Mouse (Mus musculus): ENCODE results near the gene Tac2.

Gene Tac2

DNA sequence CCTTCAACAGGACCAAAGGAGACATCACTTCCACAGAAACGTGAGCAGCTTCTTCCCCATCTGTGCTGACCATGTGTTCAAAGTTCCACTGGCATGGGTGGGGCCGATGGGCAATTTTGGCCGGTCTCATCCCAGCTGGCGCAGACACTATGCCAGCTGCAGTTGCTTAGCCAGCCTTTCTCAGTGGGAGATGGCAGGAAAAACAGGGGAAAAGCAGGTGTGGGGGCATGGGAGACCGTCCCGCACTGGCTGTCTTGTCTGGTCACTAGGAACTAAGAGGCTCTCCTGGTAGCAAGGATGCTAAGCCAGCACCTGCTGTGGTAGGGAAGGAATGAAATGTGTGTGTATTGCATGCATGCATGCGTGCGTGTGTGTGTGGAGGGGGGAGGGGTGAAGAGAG, 4.2 kb downstream of the Tac2 start:
- no peak for DNase-seq

DNA sequence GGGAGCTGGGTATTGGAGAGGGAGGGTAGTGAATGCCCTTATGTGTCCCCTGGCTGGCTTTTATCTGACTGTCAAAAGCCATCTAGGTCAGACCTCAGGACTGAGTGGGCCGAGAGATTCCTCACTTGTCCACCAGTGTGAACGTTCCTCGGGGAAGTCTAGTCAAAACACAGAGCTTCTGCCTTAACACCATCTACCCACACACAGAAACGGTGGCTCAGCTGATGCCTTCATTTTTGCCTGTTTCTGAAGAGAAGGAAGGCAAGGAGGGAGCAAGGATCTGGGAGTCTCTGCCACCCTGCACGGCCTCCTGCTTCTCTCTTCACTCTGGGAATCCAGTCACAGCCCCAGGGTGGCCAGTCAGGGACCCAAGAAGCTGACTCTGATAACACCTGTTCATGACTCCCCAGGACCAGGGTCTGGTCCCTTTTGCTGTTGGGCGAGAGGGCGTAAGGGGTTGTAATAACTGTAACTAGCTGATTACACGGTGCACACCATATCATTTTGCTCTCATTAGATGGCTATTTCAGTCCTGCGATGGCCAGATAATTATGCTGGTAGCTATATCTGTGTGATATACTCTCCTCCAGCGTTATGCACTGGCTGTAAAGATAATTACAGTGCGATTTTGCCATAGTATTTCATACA, 6.1 kb downstream of the Tac2 start:
- DNase-seq: no peak

DNA sequence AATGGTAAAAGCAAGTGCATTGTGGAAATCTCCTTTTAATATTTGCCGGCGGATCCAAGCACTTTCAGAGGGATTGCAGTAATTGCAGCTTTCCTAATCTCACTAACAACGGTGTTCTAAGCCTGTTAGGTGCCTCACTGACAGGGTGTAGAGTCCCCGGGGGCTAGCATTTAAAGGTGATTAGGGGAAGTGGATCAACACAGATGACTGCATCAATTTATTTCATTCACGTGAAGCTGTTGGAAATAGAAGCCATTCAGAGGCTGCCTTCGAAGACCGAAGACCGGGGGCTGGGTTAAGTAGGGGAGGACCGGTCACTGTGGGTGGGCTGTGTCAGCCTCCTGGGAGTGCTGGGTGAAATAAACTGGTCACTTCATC, 6.6 kb downstream of the Tac2 start:
- DNase-seq: no peak

DNA sequence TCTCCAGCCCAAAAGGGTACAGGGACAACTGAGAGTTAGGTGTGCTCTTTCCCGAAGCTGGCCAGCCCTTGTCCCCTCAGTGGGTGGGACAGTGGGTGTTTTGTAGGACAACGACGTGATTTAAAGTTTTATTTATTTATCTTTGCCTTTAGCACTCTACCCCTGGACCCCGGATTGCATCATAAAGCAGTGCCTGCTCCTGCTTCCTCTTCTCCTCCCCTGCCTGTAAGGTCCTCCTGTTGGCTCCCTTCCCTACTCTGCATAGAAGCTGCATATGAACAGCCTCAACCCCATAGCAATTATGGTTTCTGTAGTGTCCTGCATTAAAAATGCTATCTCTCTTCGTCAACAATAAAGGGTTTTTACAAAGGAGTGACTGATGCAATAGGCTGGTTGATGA, 7.1 kb downstream of the Tac2 start:
- DNase-seq: no peak

DNA sequence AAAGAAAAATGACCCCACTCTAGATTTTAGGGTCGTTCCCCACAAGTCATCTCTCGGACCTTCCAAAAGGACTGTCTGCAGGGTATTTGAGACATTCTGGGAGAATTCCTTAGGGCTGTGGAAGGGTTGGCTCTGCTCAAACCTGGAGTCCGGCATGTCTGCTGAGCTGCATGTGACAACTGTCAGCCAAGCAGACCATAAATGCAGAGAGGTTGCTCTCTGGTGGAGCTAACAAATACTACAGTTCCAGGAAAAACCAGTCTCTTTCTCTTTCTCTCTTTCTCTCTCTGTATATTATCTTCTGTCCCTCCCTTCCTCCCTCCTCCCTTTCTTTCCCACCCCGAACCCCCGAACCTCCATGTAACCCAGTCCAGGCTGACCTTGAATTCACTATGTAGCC, 10.2 kb downstream of the Tac2 start:
- no peak for DNase-seq

DNA sequence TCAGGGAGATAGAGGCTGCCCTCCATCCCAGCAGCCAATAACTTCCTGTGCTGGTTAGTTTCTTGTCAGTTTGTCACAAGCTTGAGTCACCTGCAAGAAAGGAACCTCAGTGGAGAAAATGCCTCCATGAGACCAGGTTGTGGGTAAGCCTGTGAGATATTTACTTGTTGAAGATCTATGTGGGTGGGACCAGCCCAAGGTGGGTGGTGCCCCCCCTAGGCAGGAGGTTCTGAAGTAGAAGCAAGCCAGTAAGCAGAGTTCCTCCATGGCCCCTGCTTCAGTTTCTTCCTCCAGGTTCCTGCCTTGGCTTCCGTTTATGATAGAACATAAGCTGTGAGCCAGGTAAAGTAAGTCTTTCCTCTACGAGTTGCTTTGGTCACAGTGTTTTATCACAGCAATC, 12.0 kb downstream of the Tac2 start:
- no peak for DNase-seq

DNA sequence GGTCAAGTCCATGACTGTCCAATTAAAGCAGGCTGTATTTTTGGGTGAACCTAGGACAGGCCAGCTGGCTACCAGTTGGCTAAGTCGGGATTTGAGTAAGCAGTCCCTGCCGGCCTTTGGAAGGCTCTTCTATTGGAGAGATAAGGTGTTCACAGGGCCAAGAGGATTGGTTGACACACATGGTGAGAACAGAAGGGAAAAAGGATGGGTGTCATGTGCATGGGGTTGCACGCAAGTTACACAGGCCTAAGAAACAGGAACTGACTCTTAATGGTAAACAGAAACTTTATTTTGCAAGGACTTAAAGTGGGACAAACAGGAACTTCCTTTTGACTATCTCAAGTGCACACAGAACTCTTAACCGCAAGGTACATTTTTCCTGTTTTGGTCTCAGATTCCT, 12.6 kb downstream of the Tac2 start:
- no peak for DNase-seq

DNA sequence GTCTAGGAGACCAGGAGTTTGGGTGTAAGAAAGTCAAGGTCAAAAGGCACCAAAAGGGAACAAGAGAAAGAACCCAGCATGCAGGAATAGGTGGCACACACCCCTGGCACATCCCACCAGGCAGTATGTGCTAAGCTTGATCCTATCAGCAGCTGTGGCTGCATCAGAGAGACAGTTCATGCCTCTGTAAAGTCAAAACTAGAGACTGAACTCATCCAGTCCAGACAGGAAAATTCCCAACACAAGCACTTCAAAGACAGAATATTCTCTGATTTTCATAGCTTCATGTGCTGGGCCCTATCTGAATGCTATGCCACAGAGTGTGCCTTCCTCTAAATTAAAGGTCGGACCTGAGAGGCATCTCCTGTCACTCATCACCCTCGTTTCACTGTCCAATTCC, 13.3 kb downstream of the Tac2 start:
- DNase-seq: no peak

DNA sequence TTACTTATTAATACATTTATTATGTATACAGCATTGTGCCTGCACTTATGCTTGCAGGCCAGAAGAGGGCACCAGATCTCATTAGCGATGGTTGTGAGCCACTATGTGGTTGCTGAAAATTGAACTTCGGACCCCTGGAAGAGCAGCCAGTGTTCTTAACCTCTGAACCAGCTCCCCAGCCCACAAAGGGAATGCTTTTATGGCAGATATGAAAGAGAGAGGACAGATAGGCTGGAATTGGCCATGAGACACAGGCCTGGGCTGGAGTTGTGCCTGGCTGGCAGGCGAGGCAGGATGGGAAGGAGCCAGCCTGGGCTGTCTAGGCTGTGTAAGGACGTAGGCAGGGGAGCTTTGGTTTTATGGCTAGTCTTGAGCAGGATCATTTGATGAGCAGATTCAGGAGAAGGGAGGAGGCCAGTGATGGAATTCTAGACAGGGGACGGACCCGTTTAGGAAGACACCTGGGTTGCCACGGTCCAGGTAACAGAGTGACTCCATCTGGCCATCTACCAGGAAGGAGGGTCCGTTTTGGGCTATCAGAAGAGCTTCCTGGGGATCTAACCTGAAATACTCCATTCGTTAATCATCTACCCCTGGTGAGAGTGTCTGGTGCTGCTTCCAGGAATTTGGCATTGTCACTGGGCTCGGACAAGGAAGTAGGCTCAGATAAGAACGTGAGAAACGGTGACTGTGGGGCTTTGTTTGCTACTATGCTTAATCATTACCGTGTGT, 14.0 kb downstream of the Tac2 start:
- no peak for DNase-seq

DNA sequence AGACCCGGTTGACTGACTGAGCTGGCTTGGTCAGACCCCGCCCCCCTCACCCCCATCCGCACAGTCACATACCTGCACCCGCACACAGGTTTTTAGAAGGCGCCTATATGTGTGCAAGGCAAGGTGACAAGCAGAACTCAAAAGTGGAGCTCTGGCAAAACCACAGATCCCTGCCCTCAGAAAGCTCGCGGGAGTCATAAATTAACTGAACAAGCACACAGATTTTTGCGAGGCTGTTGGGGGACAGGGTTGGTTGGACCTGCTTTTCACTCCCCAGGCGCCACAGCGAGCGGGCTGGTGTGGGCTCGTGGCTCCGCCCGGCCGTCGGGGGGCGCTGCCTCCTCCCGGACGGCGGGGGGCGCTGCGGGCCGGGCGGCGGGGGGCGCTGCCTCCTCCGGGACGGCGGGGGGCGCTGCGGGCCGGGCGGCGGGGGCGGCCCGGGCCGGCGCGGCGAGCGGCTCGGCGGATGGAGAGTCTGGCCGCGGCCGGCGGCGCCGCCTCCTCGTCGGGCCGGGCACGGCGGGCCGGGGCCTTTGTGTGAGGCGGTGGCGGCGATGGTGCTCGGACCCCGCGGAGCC, 14.9 kb downstream of the Tac2 start, which contains the start of gene Zbtb39:
TSS of gene Zbtb39 (plus strand) at position 456 of the 578 bp plus-strand sequence.
- peak; percentile 79 for DNase-seq

DNA sequence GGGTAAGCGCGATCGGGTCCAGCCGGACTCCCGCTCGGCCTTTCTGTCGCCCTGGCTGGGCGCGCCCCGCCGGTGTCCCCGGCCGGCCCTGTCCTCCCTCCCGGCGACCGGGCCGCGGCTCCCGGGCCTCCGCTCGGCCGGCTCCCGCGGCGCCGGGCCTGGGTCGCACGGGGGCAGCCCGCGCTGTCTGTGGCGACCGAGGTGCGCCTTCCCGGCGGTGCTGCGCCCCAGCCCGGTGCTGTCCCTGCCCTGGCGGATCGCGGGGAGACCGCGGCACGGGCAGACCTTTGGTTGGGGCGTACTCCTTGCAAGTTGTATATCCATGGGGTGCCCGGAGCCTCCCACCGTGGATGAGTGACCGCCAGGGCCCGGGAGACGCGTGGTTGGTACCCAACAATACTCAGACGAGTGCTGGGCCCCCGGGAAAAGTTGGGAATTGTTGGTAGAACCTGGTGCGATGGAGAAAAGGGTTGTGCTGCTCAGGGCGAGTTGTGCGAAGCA, 15.4 kb downstream of the Tac2 start:
- DNase-seq: no peak

DNA sequence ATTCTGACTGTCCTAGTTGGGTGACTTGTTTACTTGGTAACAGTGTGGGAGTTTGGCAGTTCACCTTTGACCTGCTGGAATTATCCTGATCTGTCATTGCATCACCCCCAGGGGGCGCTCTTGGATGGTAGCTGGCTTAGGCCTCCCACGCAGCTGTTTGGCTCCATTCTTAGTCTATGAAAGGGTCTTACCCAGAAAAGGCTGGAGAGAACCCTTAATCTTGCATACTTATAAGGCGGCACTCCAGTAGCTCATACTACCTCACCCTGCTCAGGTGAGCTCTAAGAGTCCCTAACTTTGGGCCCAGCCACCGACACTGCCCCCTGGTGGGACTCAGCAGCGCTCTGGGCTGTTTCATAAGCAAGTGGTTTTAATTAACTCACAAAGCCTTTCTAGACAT, 20.4 kb downstream of the Tac2 start:
- no peak for DNase-seq

DNA sequence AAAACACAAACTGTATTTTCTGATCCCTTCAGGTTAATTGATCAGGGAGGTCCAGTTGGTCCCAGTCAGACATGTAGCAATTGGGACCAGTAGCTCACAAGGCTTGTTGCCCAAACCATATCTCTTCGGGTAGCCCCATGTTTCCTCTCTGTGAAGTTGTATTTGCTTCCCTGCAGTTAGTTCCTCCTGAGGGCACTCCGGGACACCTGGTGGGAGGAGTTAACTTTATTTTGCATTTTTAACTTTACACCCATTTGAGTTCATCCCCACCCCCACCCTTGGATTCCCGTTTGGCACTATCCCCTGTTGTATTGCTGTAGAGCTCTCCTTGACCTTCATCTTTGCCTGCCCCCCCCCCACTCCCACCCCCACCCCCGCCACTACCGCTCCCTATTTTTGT, 21.6 kb downstream of the Tac2 start:
- DNase-seq: no peak

DNA sequence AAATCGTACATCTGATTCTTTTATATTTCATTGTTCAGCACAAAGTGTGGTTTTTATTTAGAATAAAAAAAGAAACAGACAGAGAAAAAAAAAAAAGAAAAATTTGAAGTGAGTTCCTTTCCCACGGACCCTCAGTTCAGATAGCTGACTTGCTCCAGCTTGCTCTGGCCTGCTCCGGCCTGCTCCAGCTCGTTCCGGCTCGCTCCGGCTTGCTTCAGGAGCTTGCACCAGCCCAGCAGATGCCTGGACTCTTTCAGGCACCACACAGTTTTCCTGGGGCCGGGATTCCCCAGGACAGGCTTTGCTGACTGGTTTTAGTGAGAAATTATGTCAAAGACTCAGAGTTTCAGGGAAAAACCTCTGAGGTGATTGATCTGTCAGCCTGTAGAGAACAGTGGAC, 23.0 kb downstream of the Tac2 start:
- DNase-seq: no peak

DNA sequence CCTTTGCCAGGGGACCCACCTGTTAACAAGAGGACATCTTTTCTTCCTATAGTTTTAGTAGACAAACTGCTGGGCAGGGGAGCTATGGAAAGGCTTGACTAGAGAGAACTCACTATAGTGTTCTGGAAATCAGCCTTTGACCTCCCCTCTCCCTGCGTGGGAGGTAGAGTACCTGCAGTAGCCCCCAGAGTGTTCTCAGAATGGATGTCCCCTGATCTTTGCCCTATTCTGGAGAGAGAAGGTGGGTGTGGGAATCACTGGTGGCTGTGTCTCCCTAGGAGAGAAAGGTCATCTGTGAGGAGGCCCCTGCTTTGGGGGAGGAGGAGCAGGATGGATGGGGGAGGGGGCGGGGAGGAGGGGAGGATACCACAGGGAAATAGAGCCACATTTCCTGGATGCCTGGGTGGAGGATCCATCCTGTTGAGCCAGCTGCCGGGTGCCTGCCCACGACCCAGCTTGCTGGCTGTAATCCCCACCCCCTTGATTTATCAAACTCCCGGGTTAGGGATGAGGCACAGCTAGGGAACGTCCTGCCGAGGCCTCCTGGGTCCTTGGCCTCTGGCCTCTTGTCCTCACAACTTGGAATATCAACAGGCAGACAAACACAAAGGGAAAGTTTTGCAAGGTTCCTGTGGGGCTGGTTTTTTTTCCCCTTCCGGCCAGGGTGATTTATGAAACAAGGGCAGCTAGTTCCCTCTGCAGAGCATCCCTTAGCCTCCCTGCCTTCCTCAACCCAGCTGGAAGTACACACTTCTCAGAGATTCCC, 24.8 kb downstream of the Tac2 start:
- no peak for DNase-seq

DNA sequence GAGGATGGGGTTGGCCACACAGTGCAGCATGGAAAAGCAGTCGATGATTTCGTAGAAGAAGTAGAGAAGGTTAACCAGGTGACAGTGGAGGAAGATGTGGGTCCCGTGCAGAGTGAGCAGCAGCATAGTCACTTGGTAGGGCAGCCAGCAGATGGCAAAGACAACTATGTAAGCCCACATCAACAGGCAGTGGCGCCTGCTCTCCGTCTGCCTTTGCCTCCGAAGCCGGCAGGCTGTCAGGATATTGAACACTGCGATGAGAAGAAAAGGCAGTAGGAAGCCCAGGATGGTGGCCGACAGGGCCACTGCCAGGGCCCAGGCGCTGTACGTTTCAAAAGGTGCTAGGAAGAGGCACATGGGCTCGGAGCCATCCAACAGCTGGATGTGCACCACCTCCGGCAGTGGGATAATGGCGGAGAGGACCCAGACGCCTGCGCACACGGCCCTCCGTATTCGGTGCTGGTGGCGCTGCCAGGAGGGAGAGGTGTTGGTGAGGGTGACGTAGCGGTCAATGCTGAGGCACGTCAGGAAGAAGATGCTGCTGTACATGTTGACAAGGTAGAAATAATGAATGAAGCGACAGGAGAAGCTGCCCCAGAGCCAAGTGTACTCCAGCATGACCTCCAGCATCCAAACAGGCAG, 26.0 kb downstream of the Tac2 start:
- DNase-seq: peak; percentile 14

DNA sequence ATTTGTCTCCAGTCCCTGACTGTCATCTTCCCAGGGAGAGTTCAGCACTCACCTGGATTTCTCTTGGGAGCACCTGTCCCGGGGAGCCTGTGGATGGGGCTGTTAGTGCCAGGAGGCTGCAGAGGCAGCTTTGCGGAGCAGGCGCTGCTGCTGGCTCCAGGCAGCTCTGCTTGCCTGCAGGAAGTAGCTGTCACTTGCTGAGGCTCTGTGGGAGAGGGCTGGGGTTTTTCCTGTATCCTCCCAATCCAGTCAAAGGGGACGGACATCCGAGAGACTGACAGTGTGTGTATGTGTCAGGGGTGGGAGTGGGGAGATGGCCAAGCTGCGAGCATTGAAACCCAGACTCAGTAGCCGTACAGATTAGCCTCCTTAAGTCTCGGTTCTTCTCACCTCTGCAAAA, 27.3 kb downstream of the Tac2 start, which contains the start of gene Gpr182:
TSS of gene Gpr182 (minus strand) at position 185 of the 400 bp plus-strand sequence.
- no peak for DNase-seq

DNA sequence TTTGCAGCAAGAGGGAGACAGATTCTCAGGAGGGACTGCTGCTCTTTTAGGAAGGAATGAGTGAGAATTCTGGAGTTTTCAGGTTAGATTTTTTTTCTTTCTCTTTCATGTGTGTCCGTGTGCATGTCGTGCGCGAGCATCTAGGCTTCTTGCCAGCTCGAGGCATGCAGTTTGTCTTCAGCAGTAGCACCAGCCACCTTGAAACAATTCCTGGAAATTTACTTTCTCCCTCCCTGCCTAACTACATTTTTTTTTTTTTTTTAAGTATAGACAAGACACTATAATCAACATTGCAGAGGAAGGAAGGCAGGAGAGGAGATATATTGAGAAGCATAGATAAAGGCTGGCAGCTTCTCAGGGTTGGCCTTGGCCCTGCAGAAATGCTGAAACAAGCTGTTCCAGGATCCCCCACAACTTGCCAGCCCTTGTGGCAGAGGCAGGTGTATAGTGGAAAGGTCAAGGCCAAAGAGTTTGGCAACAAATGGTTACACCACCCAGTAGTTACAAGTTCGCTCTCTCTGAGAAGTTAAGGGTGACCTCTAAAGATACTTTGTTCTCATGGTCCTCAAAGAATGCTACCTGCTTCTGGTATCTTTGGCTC, 30.4 kb downstream of the Tac2 start:
- no peak for DNase-seq

DNA sequence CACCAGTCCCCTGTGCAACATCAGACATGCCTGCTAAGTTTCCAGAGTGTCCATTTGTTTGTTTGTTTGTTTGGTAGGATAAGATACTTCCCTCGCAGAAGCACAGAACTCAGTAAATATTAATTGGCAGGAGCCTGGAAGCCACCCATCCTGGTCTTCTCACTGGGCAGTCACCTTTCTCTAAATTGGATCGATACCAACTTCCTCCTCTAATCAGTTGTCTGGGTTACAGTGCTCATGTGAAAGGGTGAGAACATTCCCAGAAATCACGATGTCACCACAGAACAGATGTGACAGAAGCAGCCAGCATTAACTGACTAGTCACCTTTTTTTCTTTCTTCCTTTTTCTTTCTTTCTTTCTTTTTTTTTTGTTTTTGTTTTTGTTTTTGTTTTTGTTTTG, 31.0 kb downstream of the Tac2 start:
- DNase-seq: no peak

DNA sequence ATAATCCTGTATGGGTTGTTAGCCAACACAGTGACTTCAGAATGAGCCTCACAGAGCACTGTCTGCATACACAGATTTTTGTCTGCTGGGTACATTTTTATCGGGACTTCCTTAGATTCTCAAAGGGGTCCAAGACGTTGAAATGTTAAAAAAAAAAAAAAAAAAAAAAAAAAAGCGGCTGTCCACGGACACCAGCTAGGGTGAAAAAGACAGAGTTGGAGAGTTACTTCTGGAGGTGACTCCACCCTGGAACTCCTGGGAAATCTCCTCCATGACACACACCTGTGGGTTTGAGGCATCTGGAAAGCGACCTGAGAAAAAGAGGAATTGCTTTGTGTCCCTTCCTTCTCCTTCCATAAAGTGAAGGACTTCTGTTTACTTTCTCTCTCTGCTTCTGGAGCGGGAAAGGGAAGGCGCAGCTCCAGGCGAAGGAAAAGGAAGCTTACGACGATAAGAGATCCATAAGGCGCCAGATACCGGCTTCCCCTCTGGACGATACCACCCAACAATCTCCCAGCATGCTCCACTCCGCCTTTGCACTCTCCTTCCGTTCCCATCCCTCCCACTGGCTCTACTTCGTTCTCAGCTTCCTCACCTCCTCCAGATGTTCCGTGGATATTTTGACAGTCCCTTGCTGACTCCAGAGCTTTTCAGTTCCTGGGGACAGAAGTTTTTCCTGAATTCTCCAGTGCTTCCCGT, 31.6 kb downstream of the Tac2 start:
- no peak for DNase-seq

DNA sequence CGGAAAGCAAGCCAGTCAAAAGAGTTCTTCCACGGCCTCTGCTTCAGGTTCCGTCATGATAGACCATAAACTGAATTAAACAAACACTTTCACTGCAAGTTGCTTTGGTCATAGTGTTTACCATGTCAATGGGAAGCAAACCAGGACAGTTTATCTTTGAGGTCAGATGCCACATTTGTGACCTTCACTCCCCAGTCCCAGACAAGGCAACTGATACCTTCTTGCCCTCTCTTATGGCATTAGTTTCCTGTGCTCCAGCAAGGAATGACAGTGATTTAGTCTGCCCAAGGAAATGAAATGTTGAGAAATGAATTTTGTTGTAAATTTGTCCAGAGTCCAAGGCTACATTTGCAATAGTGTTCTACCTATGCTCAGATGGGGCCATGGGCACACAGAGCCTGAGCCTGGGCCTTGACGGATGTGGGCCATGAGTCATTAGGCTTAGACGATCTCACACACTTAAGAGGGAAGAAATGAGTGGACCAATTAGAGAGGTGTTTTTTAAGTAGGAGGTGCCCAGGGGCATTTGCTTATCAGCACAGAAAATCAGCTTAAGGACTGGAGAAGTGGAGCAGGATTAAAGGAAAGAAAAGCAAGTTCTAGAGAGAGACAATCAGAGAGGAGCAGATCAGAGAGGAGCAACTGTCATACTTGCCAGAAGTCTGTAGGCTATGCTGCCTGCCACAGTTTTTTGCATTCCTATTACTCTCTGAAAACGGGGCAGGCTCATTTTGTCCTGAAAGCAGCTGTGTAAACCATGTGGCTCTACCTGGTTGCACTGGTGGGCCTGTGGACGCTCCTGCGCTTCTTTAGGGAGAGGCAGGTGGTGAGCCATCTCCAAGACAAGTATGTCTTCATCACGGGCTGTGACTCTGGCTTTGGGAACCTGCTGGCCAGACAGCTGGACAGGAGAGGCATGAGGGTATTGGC, 35.2 kb downstream of the Tac2 start, which contains the start of the genes Rdh1 and Rdh16f1:
TSS of gene Rdh1 (plus strand) at position 541 of the 930 bp plus-strand sequence.
TSS of gene Rdh16f1 (plus strand) at position 607 of the 930 bp plus-strand sequence.
- DNase-seq: no peak
